Mouse (Mus musculus) G1E (cell line): ENCODE measurements around the gene Cend1. TPM values are rescaled to one million over a fixed set of nuclear protein-coding genes. Genes with fewer than 3 reads are reported as not detected.

Source experiments
- ATAC-seq: 2 replicates; pipeline ENCODE4 v1.8.0; 2016; ENCODE audit warnings: mild to moderate bottlenecking; ENCODE audit not compliant: insufficient number of reproducible peaks, poor library complexity, low FRiP score, severe bottlenecking; ENCODE audit errors: extremely low read depth
- DNase-seq: peaks from one replicate; pipeline ENCODE4 v3.0.0; 2012; ENCODE audit warnings: low spot score
- H3K27me3 ChIP-seq: 2 replicates; pipeline ENCODE4 v1.6.1; 2012; ENCODE audit warnings: mild to moderate bottlenecking, low read length, inconsistent platforms; ENCODE audit not compliant: insufficient read depth
- H3K36me3 ChIP-seq: replicated peaks from 2 replicates; pipeline ENCODE3; 2012; ENCODE audit warnings: mild to moderate bottlenecking, inconsistent platforms
- H3K4me1 ChIP-seq: 2 replicates; pipeline ENCODE4 v1.6.1; 2012; ENCODE audit warnings: low read depth, low read length, inconsistent platforms, mixed read lengths; ENCODE audit not compliant: insufficient read depth
- H3K4me3 ChIP-seq: 2 replicates; pipeline ENCODE4 v1.5.1; 2012; ENCODE audit warnings: low read depth, mild to moderate bottlenecking, inconsistent platforms, low read length, moderate library complexity, mixed read lengths
- H3K9me3 ChIP-seq: replicated peaks from 2 replicates; pipeline ENCODE4 v1.6.1; 2012; ENCODE audit warnings: inconsistent platforms
- CTCF ChIP-seq: IDR thresholded peaks from 2 replicates; pipeline ENCODE4 v1.5.1; 2012; ENCODE audit warnings: low read depth, low read length, inconsistent platforms, mixed read lengths
- GATA1 ChIP-seq: IDR thresholded peaks from 2 replicates; pipeline ENCODE4 v1.6.1; 2012; ENCODE audit warnings: borderline replicate concordance, low read length, inconsistent platforms, mixed read lengths
- GATA2 ChIP-seq: IDR thresholded peaks from 2 replicates; pipeline ENCODE4 v1.6.1; 2012; ENCODE audit warnings: low read depth, low read length, inconsistent platforms, borderline replicate concordance
- POLR2AphosphoS5 ChIP-seq: IDR thresholded peaks from 2 replicates; pipeline ENCODE4 v1.6.1; 2012; ENCODE audit warnings: low read depth, low read length, inconsistent platforms; ENCODE audit not compliant: insufficient replicate concordance
- TAL1 ChIP-seq: conservative IDR thresholded peaks from 2 replicates; pipeline ENCODE4 v1.6.1; 2012; ENCODE audit warnings: low read depth, low read length, inconsistent platforms, mixed read lengths
- polyA plus RNA-seq: library from polyadenylated mRNA; stranded (reverse); fragments of >175 nt; gene quantifications from 2 replicates; pipeline ENCODE4 v1.2.3, GENCODE M21; 2012
- total RNA-seq, 2 experiments: library from RNA; stranded (forward) in 1 of 2; stranded (reverse) in 1 of 2; fragments of 200-1000 nt in 1 of 2; fragments of >200 nt in 1 of 2; fragmentation: Nextera tagmentation in 1 of 2; gene quantifications; 2 replicates each; pipeline ENCODE4 v1.2.3; 2014 to 2017

Cend1 gene
- total and polyA plus RNA-seq, 3 experiments = not detected

- Histone ChIP-seq H3K4me3 (peak overlapping the region; percentile 70; the same call in 1 of the 2 replicates), H3K4me1 (peaks cover 89% of the 10 kb centered on the region), H3K27me3 (no peaks in the 10 kb centered on the region; the same call in 1 of the 2 replicates), H3K9me3 (no peaks in the 10 kb centered on the region), H3K36me3 (peaks cover 82% of the 10 kb centered on the region)
- ATAC-seq = no peak
- TF ChIP-seq POLR2AphosphoS5 (no peak), GATA1 (no peak), GATA2 (no peak)
- no peak for DNase-seq
These were observed 6.7 kb upstream of the Cend1 start for GRCm38 (mm10) chr7:141435856-141436522.

- Histone ChIP-seq H3K36me3 (peaks cover 82% of the 10 kb centered on the region), H3K4me3 (peak overlapping the region; percentile 70), H3K9me3 (no peaks in the 10 kb centered on the region), H3K27me3 (no peaks in the 10 kb centered on the region; the same call in 1 of the 2 replicates), H3K4me1 (peaks cover 83% of the 10 kb centered on the region)
- ATAC-seq (peak; percentile 71), DNase-seq (peak; percentile 78)
- no peak for TF ChIP-seq POLR2AphosphoS5
- TF ChIP-seq CTCF = no peak
- no peak for TF ChIP-seq GATA1
- no peak for TF ChIP-seq TAL1
- no peak for TF ChIP-seq GATA2
These were observed 6.0 kb upstream of the Cend1 start for GRCm38 (mm10) chr7:141435129-141435855.

GRCm38 (mm10) chr7:141434464-141434863 is 5.2 kb upstream of the Cend1 start:
- no peaks in the 10 kb centered on the region; the same call in 1 of the 2 replicates for H3K27me3 ChIP-seq
- H3K4me1 ChIP-seq = peaks cover 83% of the 10 kb centered on the region
- H3K4me3 ChIP-seq = peak overlapping the region; percentile 70
- no peak for ATAC-seq
- no peak for TF ChIP-seq POLR2AphosphoS5
- no peak for TF ChIP-seq GATA2
- no peak for TF ChIP-seq GATA1
- no peak for TF ChIP-seq TAL1
- TF ChIP-seq CTCF = no peak
- DNase-seq = peak; percentile 29
- H3K9me3 ChIP-seq = no peaks in the 10 kb centered on the region
- peaks cover 80% of the 10 kb centered on the region for H3K36me3 ChIP-seq

- TF ChIP-seq CTCF (no peak), POLR2AphosphoS5 (no peak), TAL1 (no peak), GATA2 (no peak), GATA1 (no peak)
- peaks cover under 1% of the 10 kb centered on the region; the same call in 1 of the 2 replicates for H3K27me3 ChIP-seq
- peaks cover 77% of the 10 kb centered on the region for H3K36me3 ChIP-seq
- ATAC-seq (no peak), DNase-seq (no peak)
- peak overlapping the region; percentile 70; the same call in 1 of the 2 replicates for H3K4me3 ChIP-seq
- no peaks in the 10 kb centered on the region for H3K9me3 ChIP-seq
- H3K4me1 ChIP-seq = peaks cover 83% of the 10 kb centered on the region
These were observed 4.5 kb upstream of the Cend1 start for GRCm38 (mm10) chr7:141433517-141434400.

GRCm38 (mm10) chr7:141432741-141433516 is 3.6 kb upstream of the Cend1 start:
- Histone ChIP-seq H3K36me3 (peaks cover 68% of the 10 kb centered on the region), H3K4me3 (peak overlapping the region; percentile 25; the same call in 1 of the 2 replicates), H3K27me3 (peaks cover 3% of the 10 kb centered on the region; the same call in 1 of the 2 replicates), H3K9me3 (no peaks in the 10 kb centered on the region), H3K4me1 (peaks cover 86% of the 10 kb centered on the region)
- no peak for ATAC-seq
- no peak for DNase-seq
- no peak for TF ChIP-seq TAL1
- no peak for TF ChIP-seq POLR2AphosphoS5
- no peak for TF ChIP-seq GATA2
- no peak for TF ChIP-seq GATA1
- TF ChIP-seq CTCF = no peak
